9 mouse cellular contexts compared by ENCODE assay signal in genomic region chr10:128921251-128921650, GRCm38 (mm10). TPM values are rescaled to one million over a fixed set of nuclear protein-coding genes. Genes with fewer than 3 reads are reported as not detected.
DNase-seq lines count a peak whose midpoint lies in the region; ATAC-seq and TF ChIP-seq lines count a peak whose summit lies in the region.
"Had no signal": no experiment of that assay in that cellular context is flagged by ENCODE, and none has a peak within 500 bp of the region (broad histone marks: within the 10 kb centered on the region; RNA-seq: fewer than 3 reads in every experiment).

No protein-coding gene starts in this region.

- DNase-seq in heart, adult 11 months = no peak
- DNase-seq in lung, postnatal 25 days (ENCODE audit: low spot score) = no peak
- no peak for DNase-seq in stomach, postnatal 0 days (ENCODE audit: low spot score)
- DNase-seq in right cerebral cortex, postnatal 14 days = no peak
- no peak for DNase-seq in thymus, postnatal 4 days
- DNase-seq: lung, postnatal 36 days had no signal

- no peak for ATAC-seq in heart, embryonic 15.5 days (replicated peaks; ENCODE audit: insufficient number of reproducible peaks, insufficient read depth, low FRiP score, low read depth)
- no peak for ATAC-seq in lung, embryonic 16.5 days (ENCODE audit: low read depth)
- no peak for ATAC-seq in hindbrain, embryonic 16.5 days
- no peak for ATAC-seq in stomach, postnatal 0 days (ENCODE audit: low FRiP score, low TSS enrichment)

- peak overlapping the region; percentile 94 for H3K27ac ChIP-seq in heart, embryonic 15.5 days
- peak overlapping the region; percentile 54; the same call in 1 of the 2 replicates for H3K27ac ChIP-seq in lung, embryonic 16.5 days (ENCODE audit: low read length)
- peak overlapping the region; percentile 98 for H3K27ac ChIP-seq in hindbrain, embryonic 16.5 days (ENCODE audit: low read depth, low read length)
- peak overlapping the region; percentile 56; the same call in 1 of the 2 replicates for H3K27ac ChIP-seq in stomach, postnatal 0 days (replicated peaks)

- H3K36me3 ChIP-seq in heart, embryonic 15.5 days = peaks cover 17% of the 10 kb centered on the region; the same call in 1 of the 2 replicates
- H3K36me3 ChIP-seq in lung, embryonic 16.5 days (ENCODE audit: control insufficient read depth, insufficient read depth, low read length) = 0 out of 2 replicates have a peak, but pooled peaks cover 2% of the 10 kb centered on the region
- H3K36me3 ChIP-seq in hindbrain, embryonic 16.5 days (ENCODE audit: control insufficient read depth, insufficient read depth, low read length) = no peaks in the 10 kb centered on the region; the same call in 1 of the 2 replicates
- H3K36me3 ChIP-seq in stomach, postnatal 0 days (ENCODE audit: control insufficient read depth, insufficient read depth, low read length) = peaks cover 12% of the 10 kb centered on the region

- H3K4me3 ChIP-seq in heart, embryonic 15.5 days = no peak overlapping the region
- H3K4me3 ChIP-seq in lung, embryonic 16.5 days (ENCODE audit: low read length) = no peak overlapping the region
- no peak overlapping the region for H3K4me3 ChIP-seq in hindbrain, embryonic 16.5 days (ENCODE audit: low read length)
- no peak overlapping the region for H3K4me3 ChIP-seq in stomach, postnatal 0 days (ENCODE audit: low read depth, low read length)

- no peak for TF ChIP-seq CTCF in stomach, postnatal 0 days (IDR thresholded peaks at IDR 0.05; ENCODE audit: low read depth)

- H3K9ac ChIP-seq in heart, embryonic 15.5 days = no peak overlapping the region
- H3K9ac ChIP-seq in lung, embryonic 16.5 days (ENCODE audit: low read length) = no peak overlapping the region
- H3K9ac ChIP-seq in hindbrain, embryonic 16.5 days (ENCODE audit: low read depth, low read length) = no peak overlapping the region
- H3K9ac ChIP-seq in stomach, postnatal 0 days (ENCODE audit: low read length) = no peak overlapping the region

- no peak overlapping the region; the same call in 1 of the 2 replicates for H3K4me2 ChIP-seq in heart, embryonic 15.5 days
- no peak overlapping the region for H3K4me2 ChIP-seq in lung, embryonic 16.5 days (ENCODE audit: low read depth, low read length)
- H3K4me2 ChIP-seq in hindbrain, embryonic 16.5 days (ENCODE audit: low read length) = no peak overlapping the region
- no peak overlapping the region for H3K4me2 ChIP-seq in stomach, postnatal 0 days (replicated peaks; ENCODE audit: low read depth)

- H3K4me1 ChIP-seq in heart, embryonic 15.5 days (replicated peaks) = peaks cover 41% of the 10 kb centered on the region
- peaks cover 27% of the 10 kb centered on the region for H3K4me1 ChIP-seq in lung, embryonic 16.5 days (replicated peaks; ENCODE audit: control insufficient read depth, insufficient read depth, low read length)
- H3K4me1 ChIP-seq in hindbrain, embryonic 16.5 days (ENCODE audit: control insufficient read depth, insufficient read depth, low read depth, low read length) = peaks cover 31% of the 10 kb centered on the region
- H3K4me1 ChIP-seq in stomach, postnatal 0 days (replicated peaks; ENCODE audit: control insufficient read depth, insufficient read depth) = 0 out of 2 replicates have a peak, but pooled peaks cover 13% of the 10 kb centered on the region

- WGBS in heart, embryonic 15.5 days = 63% methylated on average over 1 of the region's 1 CpGs
- 47% methylated on average over 1 of the region's 1 CpGs for WGBS in lung, embryonic 16.5 days
- 36% methylated on average over 1 of the region's 1 CpGs for WGBS in hindbrain, embryonic 16.5 days
- 18% methylated on average over 1 of the region's 1 CpGs for WGBS in stomach, postnatal 0 days

- no peak for TF ChIP-seq EP300 in stomach, postnatal 0 days (optimal IDR thresholded peaks at IDR 0.05)

- no peaks in the 10 kb centered on the region for H3K27me3 ChIP-seq in heart, embryonic 15.5 days
- H3K27me3 ChIP-seq in lung, embryonic 16.5 days (ENCODE audit: control insufficient read depth, insufficient read depth, low read depth, low read length) = no peaks in the 10 kb centered on the region
- H3K27me3 ChIP-seq in hindbrain, embryonic 16.5 days (replicated peaks; ENCODE audit: control insufficient read depth, insufficient read depth, low read length) = no peaks in the 10 kb centered on the region
- H3K27me3 ChIP-seq in stomach, postnatal 0 days (ENCODE audit: control insufficient read depth, insufficient read depth, low read length) = no peaks in the 10 kb centered on the region

- no peaks in the 10 kb centered on the region for H3K9me3 ChIP-seq in heart, embryonic 15.5 days (replicated peaks)
- H3K9me3 ChIP-seq in lung, embryonic 16.5 days (ENCODE audit: control insufficient read depth, low read length) = no peaks in the 10 kb centered on the region
- no peaks in the 10 kb centered on the region for H3K9me3 ChIP-seq in hindbrain, embryonic 16.5 days (ENCODE audit: control insufficient read depth, low read length)
- H3K9me3 ChIP-seq in stomach, postnatal 0 days (ENCODE audit: control insufficient read depth, low read length) = no peaks in the 10 kb centered on the region

RNA-seq across cellular contexts. Expression of gene Rdh5, which starts 1.4 kb away (rescaled TPM):
- polyA plus RNA-seq in heart, embryonic 15.5 days (2015; fragmentation: Nextera tagmentation; extraction: Ambion mirVana) = 10.5 and 11.8 TPM in 2 replicates
- 16.0 and 24.8 TPM in 2 replicates for polyA plus RNA-seq in lung, embryonic 16.5 days (2015; fragmentation: Nextera tagmentation; extraction: Ambion mirVana)
- polyA plus RNA-seq in hindbrain, embryonic 16.5 days (2015; fragmentation: Nextera tagmentation; extraction: Ambion mirVana) = 29.6 and 30.0 TPM in 2 replicates
- 8.1 and 9.5 TPM in 2 replicates for polyA plus RNA-seq in stomach, postnatal 0 days (2015; fragmentation: Nextera tagmentation; extraction: Ambion mirVana)

RNA-seq across cellular contexts. Expression of gene Bloc1s1, which starts 2.6 kb away (rescaled TPM):
- 208 and 212 TPM in 2 replicates for polyA plus RNA-seq in heart, embryonic 15.5 days (2015; fragmentation: Nextera tagmentation; extraction: Ambion mirVana)
- 213 and 216 TPM in 2 replicates for polyA plus RNA-seq in lung, embryonic 16.5 days (2015; fragmentation: Nextera tagmentation; extraction: Ambion mirVana)
- polyA plus RNA-seq in hindbrain, embryonic 16.5 days (2015; fragmentation: Nextera tagmentation; extraction: Ambion mirVana) = 247 and 278 TPM in 2 replicates
- 194 and 198 TPM in 2 replicates for polyA plus RNA-seq in stomach, postnatal 0 days (2015; fragmentation: Nextera tagmentation; extraction: Ambion mirVana)

RNA-seq across cellular contexts. Expression of gene Itga7, which starts 12.4 kb away (rescaled TPM):
- 7.0 and 8.1 TPM in 2 replicates for polyA plus RNA-seq in heart, embryonic 15.5 days (2015; fragmentation: Nextera tagmentation; extraction: Ambion mirVana)
- 8.5 and 12.2 TPM in 2 replicates for polyA plus RNA-seq in lung, embryonic 16.5 days (2015; fragmentation: Nextera tagmentation; extraction: Ambion mirVana)
- polyA plus RNA-seq in hindbrain, embryonic 16.5 days (2015; fragmentation: Nextera tagmentation; extraction: Ambion mirVana) = 12.7 and 12.8 TPM in 2 replicates
- polyA plus RNA-seq in stomach, postnatal 0 days (2015; fragmentation: Nextera tagmentation; extraction: Ambion mirVana) = 8.5 and 8.7 TPM in 2 replicates

RNA-seq across cellular contexts. Expression of gene Cd63, which starts 20.5 kb away (rescaled TPM):
- 420 and 427 TPM in 2 replicates for polyA plus RNA-seq in heart, embryonic 15.5 days (2015; fragmentation: Nextera tagmentation; extraction: Ambion mirVana)
- 568 and 590 TPM in 2 replicates for polyA plus RNA-seq in lung, embryonic 16.5 days (2015; fragmentation: Nextera tagmentation; extraction: Ambion mirVana)
- 322 and 343 TPM in 2 replicates for polyA plus RNA-seq in hindbrain, embryonic 16.5 days (2015; fragmentation: Nextera tagmentation; extraction: Ambion mirVana)
- polyA plus RNA-seq in stomach, postnatal 0 days (2015; fragmentation: Nextera tagmentation; extraction: Ambion mirVana) = 760 and 773 TPM in 2 replicates

RNA-seq across cellular contexts. Expression of gene Gdf11, which starts 29.7 kb away (rescaled TPM):
- polyA plus RNA-seq in heart, embryonic 15.5 days (2015; fragmentation: Nextera tagmentation; extraction: Ambion mirVana) = 2.8 and 2.9 TPM in 2 replicates
- 3.0 and 3.1 TPM in 2 replicates for polyA plus RNA-seq in lung, embryonic 16.5 days (2015; fragmentation: Nextera tagmentation; extraction: Ambion mirVana)
- polyA plus RNA-seq in hindbrain, embryonic 16.5 days (2015; fragmentation: Nextera tagmentation; extraction: Ambion mirVana) = 5.8 and 6.5 TPM in 2 replicates
- 1.5 and 1.6 TPM in 2 replicates for polyA plus RNA-seq in stomach, postnatal 0 days (2015; fragmentation: Nextera tagmentation; extraction: Ambion mirVana)
